Mouse (Mus musculus) myocyte (in vitro differentiated cells): Measurements from ENCODE around the gene Sox6.

Experiments
- MAX ChIP-seq: IDR thresholded peaks from one replicate; pipeline ENCODE4 v1.6.1; 2011; ENCODE audit warnings: low read depth, mild to moderate bottlenecking, control low read depth
- POLR2A ChIP-seq: IDR thresholded peaks from one replicate; pipeline ENCODE4 v1.6.1; 2011; ENCODE audit warnings: low read depth, mild to moderate bottlenecking, control low read depth, moderate library complexity; ENCODE audit not compliant: insufficient read length
- POLR2AphosphoS2 ChIP-seq: IDR thresholded peaks from one replicate; pipeline ENCODE4 v1.6.1; 2011; ENCODE audit warnings: low read depth, control low read depth; ENCODE audit not compliant: insufficient read length

DNA sequence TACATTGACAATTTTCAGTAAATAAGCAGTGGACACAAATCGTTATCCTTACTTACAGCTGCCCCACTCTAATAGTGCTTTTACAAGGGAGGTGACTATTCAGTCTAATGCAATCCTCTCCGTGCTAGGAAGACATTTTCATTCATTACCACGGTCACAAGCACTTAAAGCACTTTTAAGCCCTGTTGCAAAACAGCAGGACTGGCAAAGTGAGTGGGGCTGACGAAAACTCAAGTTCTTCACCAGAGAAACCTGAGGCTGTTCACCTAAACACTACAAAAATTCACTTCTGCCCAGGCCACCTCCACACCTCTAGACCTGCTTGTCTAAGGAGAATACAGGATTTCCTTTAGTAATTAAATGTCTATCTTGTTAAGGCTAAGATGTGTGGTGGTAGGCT is 283.3 kb downstream of the Sox6 start:
- TF ChIP-seq POLR2A (no peak), MAX (no peak), POLR2AphosphoS2 (no peak)
